Mouse (Mus musculus) ES-Bruce4 (cell line): ENCODE measurements around the gene Tll2. TPM values are rescaled to one million over a fixed set of nuclear protein-coding genes. Genes with fewer than 3 reads are reported as not detected.

Experiments
- H3K27ac ChIP-seq: 2 replicates; pipeline ENCODE4 v1.5.1; 2012; ENCODE audit warnings: low read length, inconsistent platforms; ENCODE audit not compliant: insufficient read depth
- H3K27me3 ChIP-seq: 2 replicates; pipeline ENCODE4 v1.6.1; 2012; ENCODE audit warnings: mild to moderate bottlenecking, low read length, inconsistent platforms; ENCODE audit not compliant: control insufficient read depth, poor library complexity, insufficient read depth, severe bottlenecking
- H3K36me3 ChIP-seq: 2 replicates; pipeline ENCODE4 v1.6.1; 2012; ENCODE audit warnings: inconsistent platforms, mild to moderate bottlenecking, low read length, moderate library complexity; ENCODE audit not compliant: control insufficient read depth, poor library complexity, insufficient read depth, severe bottlenecking
- H3K4me1 ChIP-seq: one replicate; pipeline ENCODE4 v1.8.1; 2011; ENCODE audit warnings: low read length; ENCODE audit not compliant: control insufficient read depth, insufficient read depth
- H3K4me3 ChIP-seq: 2 replicates; pipeline ENCODE4 v1.5.1; 2011; ENCODE audit warnings: low read depth, mild to moderate bottlenecking, low read length
- H3K9ac ChIP-seq: 2 replicates; pipeline ENCODE4 v1.6.1; 2012; ENCODE audit warnings: low read depth, mild to moderate bottlenecking, inconsistent platforms; ENCODE audit not compliant: poor library complexity, severe bottlenecking
- H3K9me3 ChIP-seq: replicated peaks from 2 replicates; pipeline ENCODE4 v1.6.1; 2012; ENCODE audit warnings: mild to moderate bottlenecking, low read length, inconsistent platforms; ENCODE audit not compliant: control insufficient read depth, poor library complexity, insufficient read depth, severe bottlenecking
- CTCF ChIP-seq: IDR thresholded peaks from one replicate; pipeline ENCODE4 v1.8.1; 2011; ENCODE audit warnings: low read depth, low read length
- EP300 ChIP-seq: IDR thresholded peaks from 2 replicates; pipeline ENCODE4 v1.6.1; 2011; ENCODE audit warnings: low read depth, low read length; ENCODE audit not compliant: insufficient read depth
- POLR2A ChIP-seq: IDR thresholded peaks from one replicate; pipeline ENCODE4 v1.8.1; 2011; ENCODE audit warnings: low read length; ENCODE audit not compliant: insufficient read depth
- polyA plus RNA-seq: library from polyadenylated mRNA; stranded (reverse); fragments of >200 nt; gene quantifications from 2 replicates; pipeline ENCODE4 v1.2.4, GENCODE M21; 2011; ENCODE audit warnings: low read depth; ENCODE audit not compliant: missing spikeins, insufficient read depth, insufficient read length

The Tll2 gene
- polyA plus RNA-seq, 1 experiment, result not detected

DNA sequence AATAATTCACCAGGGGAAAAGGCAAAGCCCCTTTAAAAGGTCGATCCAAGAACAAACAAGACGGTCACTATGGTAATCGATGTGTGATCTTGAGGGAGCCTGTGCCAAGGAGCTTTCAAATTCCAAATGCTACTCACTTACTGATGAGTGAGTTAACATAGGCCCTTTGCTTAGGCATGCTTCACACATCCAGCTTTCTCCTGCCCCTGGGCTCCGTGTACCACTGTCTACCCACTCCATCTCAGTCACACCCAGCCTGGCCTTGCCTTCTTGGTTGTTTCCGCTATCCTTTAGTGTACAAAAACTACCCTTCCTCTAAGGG lies 40.8 kb downstream of the Tll2 start:
- no peak for TF ChIP-seq EP300
- TF ChIP-seq POLR2A, result no peak
- no peak for TF ChIP-seq CTCF
- Histone ChIP-seq H3K27ac (no peak overlapping the region), H3K4me1 (no peaks in the 10 kb centered on the region), H3K9ac (no peak overlapping the region), H3K36me3 (no peaks in the 10 kb centered on the region), H3K4me3 (no peak overlapping the region), H3K9me3 (no peaks in the 10 kb centered on the region), H3K27me3 (no peaks in the 10 kb centered on the region)

DNA sequence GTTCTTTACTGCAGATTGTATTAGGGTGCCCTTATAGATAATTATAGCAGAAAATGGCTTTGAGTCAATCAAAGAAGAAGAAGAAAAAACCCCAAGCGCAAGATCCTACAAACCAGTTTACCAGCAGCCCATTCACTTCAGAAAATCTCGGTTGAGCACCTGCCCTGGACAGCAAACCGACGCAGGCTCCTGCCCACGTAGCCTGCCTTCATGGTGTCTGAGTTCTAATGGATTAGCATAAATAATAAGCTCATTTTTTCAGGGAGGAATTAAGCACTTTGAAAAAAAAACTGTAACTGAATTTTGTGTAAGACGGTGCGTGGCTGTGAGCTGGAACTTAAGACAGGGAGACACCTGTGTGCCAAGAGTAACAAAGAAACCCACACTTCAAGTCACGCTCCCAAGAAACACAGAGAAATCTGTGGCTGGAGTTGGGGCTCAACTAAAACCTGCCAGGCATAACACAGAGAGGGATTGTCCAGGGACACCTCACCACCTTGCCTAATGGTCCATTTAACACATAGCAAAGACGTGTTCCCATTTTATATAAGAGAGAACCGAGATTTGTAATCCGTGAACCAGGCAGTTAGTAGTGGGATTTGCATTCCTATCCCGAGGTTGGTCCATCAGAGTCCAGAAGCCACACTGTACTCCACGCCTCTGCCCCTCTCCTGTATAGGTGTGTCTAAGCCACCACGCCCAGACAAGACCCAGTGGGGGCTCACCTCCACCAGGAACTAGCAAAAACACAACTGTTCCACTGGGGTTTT lies 41.3 kb downstream of the Tll2 start:
- Histone ChIP-seq H3K27me3 (no peaks in the 10 kb centered on the region), H3K4me1 (no peaks in the 10 kb centered on the region)
- no peak for TF ChIP-seq EP300

DNA sequence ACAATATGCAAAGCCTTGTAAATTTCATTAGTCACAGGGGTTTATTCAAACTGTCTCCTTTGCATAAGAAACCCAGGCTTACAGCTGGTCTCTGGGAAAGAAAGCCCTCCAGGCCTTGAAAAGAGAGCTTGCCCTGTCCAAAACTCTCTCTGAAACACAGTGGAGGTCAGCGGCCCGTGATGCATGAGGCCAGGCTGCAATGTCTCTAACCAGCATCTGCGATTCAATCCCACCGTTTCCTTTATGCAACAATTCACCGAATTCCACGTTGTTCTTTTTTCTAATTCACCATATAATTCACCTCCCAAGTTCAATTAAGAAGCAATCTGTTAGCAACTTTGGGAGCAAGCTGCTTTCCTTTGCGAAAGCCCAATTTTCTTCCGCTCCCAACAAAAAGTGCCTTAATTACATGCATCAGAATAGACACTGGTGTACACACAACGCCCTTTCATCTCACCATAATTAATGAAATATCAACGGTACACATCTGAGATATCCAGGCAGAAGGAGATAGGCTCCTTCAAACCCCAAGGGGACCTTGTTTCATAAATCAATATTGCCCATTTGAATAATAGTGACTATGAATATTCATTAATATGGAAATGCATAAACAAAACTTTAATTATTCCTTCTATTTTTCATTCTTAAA lies 42.1 kb downstream of the Tll2 start:
- Histone ChIP-seq H3K9me3 (no peaks in the 10 kb centered on the region), H3K27me3 (no peaks in the 10 kb centered on the region), H3K27ac (no peak overlapping the region), H3K4me3 (no peak overlapping the region), H3K36me3 (no peaks in the 10 kb centered on the region), H3K9ac (no peak overlapping the region), H3K4me1 (no peaks in the 10 kb centered on the region)
- TF ChIP-seq POLR2A, result no peak
- peak; percentile 49; the same call in 1 of the 2 replicates for TF ChIP-seq EP300

More for the DNA sequence above, 41.3 kb downstream of the Tll2 start:
- Histone ChIP-seq H3K27ac (no peak overlapping the region), H3K36me3 (no peaks in the 10 kb centered on the region), H3K4me3 (no peak overlapping the region), H3K9me3 (no peaks in the 10 kb centered on the region), H3K9ac (no peak overlapping the region)

DNA sequence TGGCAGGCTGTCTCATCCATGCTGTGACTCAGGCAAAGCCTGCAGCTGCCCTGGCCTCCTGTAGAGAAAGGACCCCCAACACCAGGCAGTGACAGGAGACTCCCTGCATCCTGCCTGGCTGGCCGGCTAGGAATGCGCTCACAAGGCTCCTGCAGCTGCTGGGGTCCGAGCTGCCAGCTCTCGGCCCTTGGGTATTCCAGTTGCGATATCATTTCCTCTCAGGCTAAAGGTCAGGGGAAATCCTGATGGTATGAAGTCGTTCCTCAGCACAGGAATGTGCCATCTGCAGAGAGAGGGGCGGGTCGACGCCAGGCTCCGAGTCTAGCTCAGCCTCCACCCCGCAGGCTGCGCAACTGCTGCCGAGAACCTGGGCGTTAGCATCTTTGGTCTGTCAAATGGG lies 46.2 kb downstream of the Tll2 start:
- no peak for TF ChIP-seq EP300
- no peak for TF ChIP-seq POLR2A
- TF ChIP-seq CTCF, result no peak
- H3K4me3 ChIP-seq, result no peak overlapping the region
- no peaks in the 10 kb centered on the region for H3K36me3 ChIP-seq
- no peaks in the 10 kb centered on the region for H3K27me3 ChIP-seq
- no peaks in the 10 kb centered on the region for H3K9me3 ChIP-seq
- H3K27ac ChIP-seq, result no peak overlapping the region
- H3K4me1 ChIP-seq, result no peaks in the 10 kb centered on the region
- no peak overlapping the region for H3K9ac ChIP-seq

DNA sequence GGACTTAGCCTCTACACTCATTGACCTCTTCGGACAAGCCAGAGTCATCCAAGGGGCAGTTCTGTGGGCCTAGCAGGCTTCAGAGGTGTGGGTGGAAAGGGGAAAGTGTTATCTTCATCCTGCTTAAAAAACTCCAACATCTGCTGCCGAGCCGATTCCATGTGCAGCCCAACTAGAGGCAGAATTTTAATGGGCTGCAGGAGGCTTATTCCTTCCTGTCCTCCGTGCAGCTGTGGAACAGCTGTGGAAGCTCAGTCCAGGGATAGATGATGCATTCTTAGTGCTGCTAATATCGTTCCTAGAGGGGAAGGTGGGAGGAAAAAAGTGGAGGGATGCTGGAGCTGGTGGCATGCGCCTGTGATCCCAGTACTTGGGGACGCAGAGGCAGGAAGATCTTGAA lies 52.0 kb downstream of the Tll2 start:
- no peaks in the 10 kb centered on the region; the same call in 1 of the 2 replicates for H3K27me3 ChIP-seq
- H3K9me3 ChIP-seq, result peaks cover 10% of the 10 kb centered on the region
- no peaks in the 10 kb centered on the region for H3K4me1 ChIP-seq
- H3K27ac ChIP-seq, result no peak overlapping the region
- TF ChIP-seq EP300 (no peak), POLR2A (no peak), CTCF (no peak)
- H3K36me3 ChIP-seq, result no peaks in the 10 kb centered on the region
- H3K4me3 ChIP-seq, result no peak overlapping the region
- no peak overlapping the region for H3K9ac ChIP-seq

DNA sequence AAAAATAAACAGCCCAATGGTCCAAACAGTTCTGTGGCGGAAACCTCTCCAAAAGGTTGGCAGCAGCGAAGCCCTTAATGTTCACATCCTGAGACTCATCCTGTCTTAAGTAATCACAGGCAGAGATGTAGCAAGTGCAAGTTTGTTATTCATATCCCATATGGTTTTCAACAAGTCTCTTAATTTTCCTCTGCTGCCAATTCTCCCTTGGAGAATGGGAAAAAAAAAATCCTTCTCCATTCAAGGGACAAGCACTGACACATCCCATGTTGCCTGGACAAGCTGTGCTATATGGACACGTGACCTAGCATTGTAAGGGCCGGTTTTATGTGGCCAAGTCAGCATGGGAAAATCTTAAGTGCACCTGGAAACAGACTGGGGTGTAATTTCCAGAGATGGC lies 54.2 kb downstream of the Tll2 start:
- H3K4me1 ChIP-seq, result no peaks in the 10 kb centered on the region
- TF ChIP-seq EP300 (no peak), CTCF (no peak), POLR2A (no peak)
- no peak overlapping the region for H3K9ac ChIP-seq
- H3K27me3 ChIP-seq, result no peaks in the 10 kb centered on the region; the same call in 1 of the 2 replicates
- no peak overlapping the region for H3K4me3 ChIP-seq
- no peaks in the 10 kb centered on the region for H3K36me3 ChIP-seq
- H3K27ac ChIP-seq, result no peak overlapping the region
- H3K9me3 ChIP-seq, result peaks cover 10% of the 10 kb centered on the region
